Mouse (Mus musculus) liver, embryonic 14.5 days (tissue): ENCODE results near the gene Sgms1.

Experiments
- CTCF ChIP-seq: IDR thresholded peaks from 2 replicates; pipeline ENCODE4 v1.5.1; 2016; ENCODE audit warnings: antibody characterized with exemption, low read depth, control low read depth
- EP300 ChIP-seq: IDR thresholded peaks from 2 replicates; pipeline ENCODE4 v1.6.1; 2016; ENCODE audit warnings: antibody characterized with exemption, low read depth

- TF ChIP-seq CTCF (no peak), EP300 (no peak)
These were observed 25.9 kb downstream of the Sgms1 start for GRCm38 (mm10) chr19:32363587-32363986.
